Mouse (Mus musculus): ENCODE results near the gene Akap2.

The Akap2 gene

GRCm38 (mm10) chr4:57839343-57839742, 121.9 kb downstream of the Akap2 start:
- no peak for DNase-seq

- DNase-seq = no peak
These were observed 124.5 kb downstream of the Akap2 start for GRCm38 (mm10) chr4:57841911-57842310.

GRCm38 (mm10) chr4:57842472-57843305, 125.2 kb downstream of the Akap2 start:
- DNase-seq = no peak

- DNase-seq = peak; percentile 86 to 93
These were observed 127.6 kb downstream of the Akap2 start for GRCm38 (mm10) chr4:57845031-57845431.

- peak in 1 of 2 experiments; percentile 39 for DNase-seq
These were observed 128.2 kb downstream of the Akap2 start for GRCm38 (mm10) chr4:57845541-57846210.

- peak; percentile 29 to 53 for DNase-seq
These were observed 129.0 kb downstream of the Akap2 start for GRCm38 (mm10) chr4:57846381-57846990.

GRCm38 (mm10) chr4:57846991-57847422, 129.6 kb downstream of the Akap2 start:
- DNase-seq = peak; percentile 73 to 81

- no peak for DNase-seq
These were observed 130.2 kb downstream of the Akap2 start for GRCm38 (mm10) chr4:57847676-57848075.

- no peak for DNase-seq
These were observed 132.0 kb downstream of the Akap2 start for GRCm38 (mm10) chr4:57849465-57849864.

GRCm38 (mm10) chr4:57851731-57852130, 134.3 kb downstream of the Akap2 start:
- DNase-seq = peak in 1 of 2 experiments; percentile 4

- DNase-seq = peak in 1 of 2 experiments; percentile 8
These were observed 135.1 kb downstream of the Akap2 start for GRCm38 (mm10) chr4:57852461-57853040.

GRCm38 (mm10) chr4:57854181-57854580, 136.7 kb downstream of the Akap2 start:
- DNase-seq = no peak

- DNase-seq = peak; percentile 50 to 62
These were observed 138.0 kb downstream of the Akap2 start for GRCm38 (mm10) chr4:57855281-57855941.

- DNase-seq = no peak
These were observed 139.2 kb downstream of the Akap2 start for GRCm38 (mm10) chr4:57856673-57857072.

- DNase-seq = peak; percentile 31 to 47
These were observed 142.8 kb downstream of the Akap2 start for GRCm38 (mm10) chr4:57860204-57860611.

- DNase-seq = peak in 1 of 2 experiments; percentile 45
These were observed 143.7 kb downstream of the Akap2 start for GRCm38 (mm10) chr4:57861166-57861565.

GRCm38 (mm10) chr4:57861856-57862255, 144.4 kb downstream of the Akap2 start:
- peak; percentile 26 to 56 for DNase-seq

- peak in 1 of 2 experiments; percentile 43 for DNase-seq
These were observed 145.0 kb downstream of the Akap2 start for GRCm38 (mm10) chr4:57862269-57862986.

GRCm38 (mm10) chr4:57866088-57866487, 148.6 kb downstream of the Akap2 start:
- no peak for DNase-seq

- no peak for DNase-seq
These were observed 149.5 kb downstream of the Akap2 start for GRCm38 (mm10) chr4:57866990-57867389.

GRCm38 (mm10) chr4:57867454-57867853, 150.0 kb downstream of the Akap2 start:
- DNase-seq = no peak

- no peak for DNase-seq
These were observed 161.7 kb downstream of the Akap2 start for GRCm38 (mm10) chr4:57879137-57879536.

Data from kidney, postnatal 4 days (tissue).